Mouse (Mus musculus): ENCODE results near the gene Caly. TPM values are rescaled to one million over a fixed set of nuclear protein-coding genes. Genes with fewer than 3 reads are reported as not detected.

Gene Caly
- polyA plus RNA-seq (2016; fragmentation: Nextera tagmentation; extraction: Ambion mirVana) = 2.0 and 4.7 TPM in 2 replicates

DNA sequence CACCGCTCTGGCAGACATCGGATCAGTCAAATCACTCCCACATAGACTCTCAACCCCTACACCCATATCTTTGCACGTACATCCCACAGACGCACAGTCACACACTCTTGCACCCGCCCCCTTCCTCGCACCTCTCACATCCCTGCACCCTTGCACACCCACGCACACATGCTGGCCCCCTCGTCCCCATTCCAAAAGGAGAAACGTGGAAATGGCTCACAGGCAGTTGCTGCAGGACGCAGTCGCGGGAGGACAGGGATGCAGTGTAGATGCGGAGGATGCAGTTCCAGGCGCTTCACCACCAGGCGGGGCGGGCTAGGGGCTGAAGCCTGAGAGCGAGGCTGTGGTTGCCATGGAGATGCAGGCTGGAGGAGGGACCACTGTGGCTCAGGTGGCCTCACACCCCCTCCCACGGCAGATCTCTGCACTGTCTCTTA is at the start of gene Caly:
TSS of gene Caly (minus strand) at position 307 of the 437 bp plus-strand sequence.
- Histone ChIP-seq H3K27ac (replicated peaks) (0 out of 2 replicates have a peak within 1 kb of the TSS, but pooled peaks have one; percentile 1), H3K4me3 (peak within 1 kb of the TSS; percentile 49), H3K9me3 (replicated peaks) (no peaks in the 10 kb centered on the region), H3K36me3 (no peaks in the 10 kb centered on the region), H3K4me1 (peaks cover 35% of the 10 kb centered on the region), H3K27me3 (ENCODE audit: low read depth, poor library complexity, severe bottlenecking) (peaks cover 53% of the 10 kb centered on the region)
- peak; percentile 81 for DNase-seq (ENCODE audit: low spot score)
- 6% methylated on average over 18 of the region's 18 CpGs for WGBS

DNA sequence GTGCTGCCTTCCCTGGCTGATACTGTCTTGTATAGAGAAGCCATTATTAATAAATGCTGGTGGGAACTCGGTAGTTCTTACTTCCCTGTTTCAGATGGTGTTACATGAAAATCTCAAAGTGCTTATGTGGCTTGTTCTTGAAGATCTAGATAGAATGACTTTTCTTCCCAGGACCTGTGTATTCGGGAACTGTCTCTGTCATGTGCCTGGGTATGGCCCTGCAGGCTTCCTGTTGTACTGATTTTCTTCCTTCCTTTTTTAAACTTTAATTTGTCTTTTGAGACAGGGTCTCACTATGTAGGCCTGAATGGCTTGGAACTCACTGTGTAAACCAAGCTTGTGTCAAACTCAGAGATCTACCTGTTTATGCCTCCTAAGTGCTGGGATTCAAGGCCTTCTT is 45.6 kb upstream of the Caly start:
- DNase-seq (ENCODE audit: low spot score) = no peak
- Histone ChIP-seq H3K27me3 (ENCODE audit: low read depth, poor library complexity, severe bottlenecking) (no peaks in the 10 kb centered on the region), H3K4me3 (no peak overlapping the region), H3K36me3 (peaks cover 17% of the 10 kb centered on the region), H3K9me3 (replicated peaks) (no peaks in the 10 kb centered on the region), H3K27ac (replicated peaks) (no peak overlapping the region), H3K4me1 (peaks cover 18% of the 10 kb centered on the region)
- WGBS = 92% methylated on average over 2 of the region's 2 CpGs

DNA sequence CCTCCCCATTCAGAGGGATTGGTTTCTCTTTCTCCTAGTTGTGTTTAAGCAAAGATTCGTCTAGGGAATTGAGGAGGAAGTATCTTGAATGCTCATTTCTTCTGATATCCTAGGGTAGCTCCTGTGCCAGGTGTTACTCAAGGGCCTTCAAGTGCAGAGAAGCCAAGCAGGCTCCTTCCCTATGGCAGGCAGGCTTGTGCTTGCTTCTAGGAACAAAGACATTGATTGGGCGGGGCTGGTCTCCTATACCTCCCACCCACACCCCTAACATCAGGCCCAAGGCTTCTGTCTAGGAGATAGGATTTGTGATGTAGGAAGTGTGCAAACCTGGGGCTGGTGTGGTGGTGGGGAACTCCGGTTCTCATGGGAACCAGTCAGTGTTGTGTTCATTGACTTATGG is 44.6 kb upstream of the Caly start:
- H3K27me3 ChIP-seq (ENCODE audit: low read depth, poor library complexity, severe bottlenecking) = no peaks in the 10 kb centered on the region
- 0 out of 2 replicates have a peak overlapping the region, but pooled peaks have one; percentile 21 for H3K4me3 ChIP-seq
- WGBS = 84% methylated on average over 3 of the region's 3 CpGs
- no peak for DNase-seq (ENCODE audit: low spot score)
- no peaks in the 10 kb centered on the region for H3K9me3 ChIP-seq (replicated peaks)
- H3K27ac ChIP-seq (replicated peaks) = no peak overlapping the region
- peaks cover 18% of the 10 kb centered on the region for H3K4me1 ChIP-seq
- peaks cover 17% of the 10 kb centered on the region for H3K36me3 ChIP-seq

DNA sequence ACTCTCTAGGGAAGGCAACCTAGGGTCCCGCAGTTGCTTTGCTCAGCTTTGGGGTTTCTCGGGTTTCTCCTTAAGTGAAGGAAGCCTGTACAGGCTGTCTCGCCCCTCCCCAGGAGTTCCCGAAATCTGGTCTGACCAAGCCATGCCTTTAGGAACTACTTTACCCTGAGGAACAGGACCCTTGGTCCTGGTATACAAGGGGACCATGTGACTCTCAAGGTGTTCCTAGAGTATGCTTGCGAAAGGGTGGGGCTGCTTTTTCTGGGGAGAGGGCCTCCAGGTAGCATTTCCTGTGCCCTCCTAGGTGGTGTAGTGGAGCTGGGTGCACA is 43.6 kb upstream of the Caly start:
- 10% methylated on average over 5 of the region's 5 CpGs for WGBS
- peaks cover 17% of the 10 kb centered on the region for H3K36me3 ChIP-seq
- peak overlapping the region; percentile 71 for H3K4me3 ChIP-seq
- H3K4me1 ChIP-seq = peaks cover 18% of the 10 kb centered on the region
- no peak for DNase-seq (ENCODE audit: low spot score)
- no peaks in the 10 kb centered on the region for H3K27me3 ChIP-seq (ENCODE audit: low read depth, poor library complexity, severe bottlenecking)
- H3K27ac ChIP-seq (replicated peaks) = peak overlapping the region; percentile 85
- no peaks in the 10 kb centered on the region for H3K9me3 ChIP-seq (replicated peaks)

DNA sequence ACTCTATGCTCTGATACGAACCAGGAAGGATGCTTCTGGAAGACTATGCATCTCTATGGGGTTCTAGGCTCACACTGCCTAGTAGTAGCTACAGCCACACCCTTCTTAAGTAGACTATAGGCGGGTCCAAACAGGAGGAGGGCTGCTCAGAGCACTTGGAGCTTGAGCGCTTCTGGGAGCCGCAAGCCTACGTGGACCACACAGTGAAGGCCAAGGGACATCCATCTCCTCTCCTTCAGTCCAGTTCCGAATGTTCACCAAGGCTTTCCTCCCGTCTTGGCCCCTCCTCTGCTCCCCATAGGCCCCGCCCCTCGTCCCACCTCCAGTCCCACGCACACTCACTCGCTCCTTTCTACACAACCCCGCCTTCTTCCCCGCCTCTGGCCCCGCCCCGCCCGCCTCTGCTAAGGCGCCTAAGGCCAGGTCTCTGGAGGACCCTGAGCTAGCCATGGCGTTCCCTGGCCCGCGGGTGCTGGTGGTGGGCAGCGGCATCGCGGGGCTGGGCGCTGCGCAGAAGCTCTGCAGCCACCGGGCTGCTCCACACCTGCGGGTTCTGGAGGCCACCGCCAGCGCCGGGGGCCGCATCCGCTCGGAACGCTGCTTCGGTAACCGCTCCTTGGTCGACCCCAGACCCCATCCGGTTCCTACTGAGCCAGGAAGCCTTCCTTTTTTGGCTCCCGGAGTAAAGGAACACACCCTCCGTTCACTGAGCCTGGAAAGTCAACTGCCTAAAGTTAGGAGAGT is 43.1 kb upstream of the Caly start:
- peak; percentile 95 for DNase-seq (ENCODE audit: low spot score)
- Histone ChIP-seq H3K4me3 (peak overlapping the region; percentile 71), H3K27ac (replicated peaks) (peak overlapping the region; percentile 85), H3K4me1 (peaks cover 18% of the 10 kb centered on the region), H3K27me3 (ENCODE audit: low read depth, poor library complexity, severe bottlenecking) (no peaks in the 10 kb centered on the region), H3K36me3 (peaks cover 13% of the 10 kb centered on the region), H3K9me3 (replicated peaks) (no peaks in the 10 kb centered on the region)
- WGBS = 2% methylated on average over 40 of the region's 40 CpGs

DNA sequence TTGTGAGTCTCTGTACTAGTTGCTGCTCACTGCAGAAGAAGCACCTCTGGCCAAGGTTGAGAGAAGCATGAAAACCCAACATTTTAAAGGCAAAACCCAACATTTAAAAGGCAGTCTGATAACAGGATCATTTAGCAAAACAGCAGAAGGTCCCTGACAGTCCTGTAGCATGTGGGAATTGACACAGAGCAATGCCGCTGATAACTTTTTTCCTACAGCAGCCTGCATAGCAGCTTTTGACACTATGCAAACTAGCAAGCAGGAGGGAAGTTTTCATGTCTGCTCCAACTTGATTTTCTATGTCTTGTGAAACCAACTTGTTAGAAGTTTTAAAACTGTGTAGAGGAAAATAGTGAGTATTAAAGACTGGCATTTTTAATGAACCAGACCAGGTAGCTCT is 42.0 kb upstream of the Caly start:
- peaks cover 18% of the 10 kb centered on the region for H3K4me1 ChIP-seq
- no peak overlapping the region for H3K4me3 ChIP-seq
- H3K36me3 ChIP-seq = 0 out of 2 replicates have a peak, but pooled peaks cover 4% of the 10 kb centered on the region
- no peak for DNase-seq (ENCODE audit: low spot score)
- H3K27ac ChIP-seq (replicated peaks) = no peak overlapping the region
- no peaks in the 10 kb centered on the region for H3K9me3 ChIP-seq (replicated peaks)
- 91% methylated on average over 1 of the region's 1 CpGs for WGBS
- H3K27me3 ChIP-seq (ENCODE audit: low read depth, poor library complexity, severe bottlenecking) = no peaks in the 10 kb centered on the region

DNA sequence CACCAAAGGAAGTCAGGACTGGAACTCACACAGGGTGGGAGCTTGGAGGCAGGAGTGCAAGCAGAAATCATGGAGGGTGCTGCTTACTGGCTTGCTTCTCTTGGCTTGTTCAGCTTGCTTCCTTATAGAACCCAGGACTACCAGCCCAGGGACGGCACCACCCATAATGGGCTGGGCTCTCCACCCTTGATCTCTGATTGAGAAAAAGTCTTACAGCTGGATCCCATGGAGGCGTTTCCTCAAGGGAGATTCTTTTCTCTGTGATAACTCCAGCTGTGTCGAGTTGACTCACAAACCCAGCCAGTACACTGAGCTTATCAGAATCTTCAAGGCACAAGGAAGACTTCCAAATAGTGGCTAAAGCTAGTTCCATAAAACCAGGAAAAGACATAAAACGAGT is 40.4 kb upstream of the Caly start:
- Histone ChIP-seq H3K36me3 (no peaks in the 10 kb centered on the region), H3K4me3 (no peak overlapping the region), H3K4me1 (peaks cover 18% of the 10 kb centered on the region), H3K9me3 (replicated peaks) (no peaks in the 10 kb centered on the region), H3K27ac (replicated peaks) (no peak overlapping the region), H3K27me3 (ENCODE audit: low read depth, poor library complexity, severe bottlenecking) (no peaks in the 10 kb centered on the region)
- no peak for DNase-seq (ENCODE audit: low spot score)
- 39% methylated on average over 4 of the region's 4 CpGs for WGBS

DNA sequence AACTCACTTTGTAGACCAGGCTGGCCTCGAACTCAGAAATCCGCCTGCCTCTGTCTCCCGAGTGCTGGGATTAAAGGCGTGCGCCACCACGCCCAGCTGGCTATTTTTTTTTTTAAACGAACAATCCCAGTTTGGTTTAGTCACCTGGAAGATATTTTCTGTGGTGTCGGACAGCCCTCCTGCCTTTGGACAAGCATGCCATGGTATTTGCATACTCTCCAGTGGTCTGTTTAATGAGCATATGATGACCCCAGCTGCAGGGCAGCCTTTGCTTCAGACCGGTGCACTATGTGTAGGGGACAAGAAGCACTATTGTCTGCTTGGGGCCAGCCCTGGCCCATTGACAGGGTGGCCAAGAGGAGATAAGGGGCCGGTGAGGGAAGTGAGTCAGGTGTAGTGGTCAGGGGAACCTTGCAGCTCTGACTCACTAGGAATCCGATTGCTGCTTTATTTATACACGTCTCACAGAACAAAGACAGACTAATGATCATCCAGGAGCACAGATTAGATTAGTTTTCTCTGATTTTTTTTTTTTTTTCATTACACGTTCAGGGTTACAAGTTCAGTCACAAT is 39.1 kb upstream of the Caly start:
- Histone ChIP-seq H3K4me3 (no peak overlapping the region), H3K9me3 (replicated peaks) (no peaks in the 10 kb centered on the region), H3K27ac (replicated peaks) (no peak overlapping the region), H3K36me3 (no peaks in the 10 kb centered on the region), H3K27me3 (ENCODE audit: low read depth, poor library complexity, severe bottlenecking) (no peaks in the 10 kb centered on the region), H3K4me1 (peaks cover 20% of the 10 kb centered on the region)
- DNase-seq (ENCODE audit: low spot score) = no peak
- WGBS = 83% methylated on average over 13 of the region's 13 CpGs

DNA sequence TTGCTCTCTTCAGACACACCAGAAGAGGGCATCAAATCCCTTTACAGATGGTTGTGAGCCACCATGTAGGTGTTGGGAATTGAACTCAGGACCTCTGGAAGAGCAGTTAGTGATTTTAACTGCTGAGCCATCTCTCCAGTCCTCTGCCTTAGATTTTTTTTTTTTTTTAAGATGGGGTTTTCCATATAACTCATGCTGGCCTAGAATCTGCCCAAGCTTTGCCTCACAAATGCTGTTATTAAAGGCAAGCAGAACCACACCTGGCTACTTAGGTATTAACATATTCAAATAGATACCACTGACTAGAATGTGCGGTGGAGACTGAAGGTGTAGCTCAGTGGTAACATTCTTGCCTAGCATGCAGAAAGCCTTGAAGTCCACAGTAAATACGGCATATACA is 38.1 kb upstream of the Caly start:
- Histone ChIP-seq H3K27me3 (ENCODE audit: low read depth, poor library complexity, severe bottlenecking) (no peaks in the 10 kb centered on the region), H3K36me3 (no peaks in the 10 kb centered on the region), H3K9me3 (replicated peaks) (no peaks in the 10 kb centered on the region), H3K27ac (replicated peaks) (no peak overlapping the region), H3K4me3 (no peak overlapping the region), H3K4me1 (peaks cover 19% of the 10 kb centered on the region)
- 88% methylated on average over 2 of the region's 2 CpGs for WGBS
- no peak for DNase-seq (ENCODE audit: low spot score)

DNA sequence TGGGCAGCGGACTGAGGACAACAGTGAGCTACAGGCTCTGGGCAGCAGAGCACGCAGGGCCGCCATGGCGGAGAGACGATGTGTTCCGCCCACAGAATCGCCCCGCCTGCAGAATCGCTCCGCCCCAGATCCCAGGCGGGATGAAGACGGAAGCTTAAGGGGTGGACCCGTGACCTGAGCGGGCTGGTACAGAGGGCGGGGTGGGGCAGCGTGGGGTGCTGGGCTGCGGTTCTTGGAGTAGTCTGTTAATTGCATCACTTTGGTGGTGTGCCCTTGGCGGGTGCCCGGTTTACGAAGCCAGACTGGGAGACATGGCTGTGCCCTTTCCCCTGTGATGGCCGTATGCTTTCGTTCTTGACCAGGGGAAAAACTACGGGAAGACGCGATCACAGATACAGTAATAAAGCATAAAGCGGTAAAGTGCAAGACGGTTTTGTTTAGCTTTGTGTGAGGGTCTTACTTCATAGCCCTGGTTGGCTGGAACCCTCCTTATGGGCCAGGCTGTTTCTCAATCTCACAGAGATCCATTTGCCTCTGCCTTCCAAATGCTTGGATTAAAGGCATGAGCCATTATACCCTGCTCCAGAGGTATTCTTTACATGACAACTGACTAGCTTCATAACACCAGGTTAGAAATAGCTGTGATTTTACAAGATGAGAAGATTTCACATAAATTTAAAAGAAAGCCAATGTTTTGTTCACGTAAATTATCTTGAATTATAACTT is 34.1 kb upstream of the Caly start, which contains the start of gene Echs1:
TSS of gene Echs1 (minus strand) at position 148 of the 726 bp plus-strand sequence.
- DNase-seq (ENCODE audit: low spot score) = peak; percentile 83
- Histone ChIP-seq H3K27me3 (ENCODE audit: low read depth, poor library complexity, severe bottlenecking) (no peaks in the 10 kb centered on the region), H3K4me3 (peak within 1 kb of the TSS; percentile 84), H3K27ac (replicated peaks) (peak within 1 kb of the TSS; percentile 94), H3K36me3 (peaks cover 15% of the 10 kb centered on the region), H3K4me1 (peaks cover 21% of the 10 kb centered on the region), H3K9me3 (replicated peaks) (no peaks in the 10 kb centered on the region)
- WGBS = 5% methylated on average over 28 of the region's 28 CpGs

DNA sequence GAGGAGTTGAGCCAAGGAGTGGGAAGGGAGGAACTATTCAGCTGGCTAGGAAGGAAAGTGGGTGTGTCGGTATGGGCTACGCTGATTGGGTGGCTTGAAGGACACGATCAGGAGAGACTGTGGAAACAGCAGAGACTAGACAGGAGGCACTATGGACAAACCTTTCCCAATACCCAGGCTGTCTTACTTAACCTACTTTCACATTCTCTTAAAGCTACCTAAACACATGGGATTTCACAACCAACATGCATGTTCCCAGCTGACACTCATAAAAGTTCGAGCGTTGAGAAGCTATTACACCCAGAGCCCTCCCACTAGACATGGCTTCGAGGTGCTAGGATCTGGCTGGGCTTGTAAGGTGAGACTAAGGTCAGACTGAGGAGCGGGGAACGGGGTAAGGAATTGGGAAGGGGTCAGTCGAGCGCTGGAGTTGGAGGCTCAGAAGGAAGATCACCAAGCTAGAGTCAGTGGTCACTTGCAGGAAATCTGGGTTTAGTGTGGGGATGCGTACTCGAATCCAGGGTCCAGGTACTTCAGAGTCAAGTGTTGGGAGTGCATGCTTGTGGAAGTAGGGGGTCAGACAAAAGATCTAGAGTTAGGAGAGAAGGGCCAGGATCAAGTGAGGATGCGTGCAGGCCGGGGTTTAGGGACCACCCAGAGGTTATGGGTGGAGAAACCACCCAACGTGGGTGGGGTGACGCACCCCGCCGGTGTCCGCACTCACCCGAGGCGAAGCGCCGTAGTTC is 33.4 kb upstream of the Caly start, which contains the start of gene Paox:
TSS of gene Paox (plus strand) at position 217 of the 746 bp plus-strand sequence.
- Histone ChIP-seq H3K4me3 (peak within 1 kb of the TSS; percentile 84), H3K9me3 (replicated peaks) (no peaks in the 10 kb centered on the region), H3K27me3 (ENCODE audit: low read depth, poor library complexity, severe bottlenecking) (no peaks in the 10 kb centered on the region), H3K4me1 (peaks cover 21% of the 10 kb centered on the region), H3K36me3 (peaks cover 22% of the 10 kb centered on the region), H3K27ac (replicated peaks) (peak within 1 kb of the TSS; percentile 94)
- WGBS = 5% methylated on average over 23 of the region's 23 CpGs
- DNase-seq (ENCODE audit: low spot score) = no peak

DNA sequence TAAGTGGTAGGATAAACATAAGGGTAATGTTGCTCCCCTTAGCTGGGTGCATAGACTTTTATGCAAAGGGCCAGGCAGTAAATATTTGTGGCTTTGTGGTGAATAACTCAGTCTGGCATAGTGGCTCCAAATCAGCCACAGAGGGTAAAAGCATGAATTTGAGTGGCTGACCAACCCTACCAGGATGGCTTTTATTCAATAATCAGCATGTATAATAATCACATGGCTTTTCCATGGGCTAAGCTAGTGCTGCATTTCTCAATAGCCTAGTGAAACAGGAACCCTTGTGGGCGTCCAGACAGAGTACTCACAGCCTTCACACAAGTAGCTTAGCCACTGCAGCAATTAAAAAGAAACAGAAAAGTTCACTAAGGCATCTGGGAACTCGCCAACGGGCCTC is 29.6 kb upstream of the Caly start:
- Histone ChIP-seq H3K4me3 (no peak overlapping the region), H3K27me3 (ENCODE audit: low read depth, poor library complexity, severe bottlenecking) (no peaks in the 10 kb centered on the region), H3K9me3 (replicated peaks) (no peaks in the 10 kb centered on the region), H3K4me1 (peaks cover 17% of the 10 kb centered on the region), H3K36me3 (peaks cover 60% of the 10 kb centered on the region), H3K27ac (replicated peaks) (no peak overlapping the region)
- 80% methylated on average over 3 of the region's 3 CpGs for WGBS
- no peak for DNase-seq (ENCODE audit: low spot score)
